Mouse (Mus musculus) kidney, adult 8-10 months (tissue): ENCODE results near the gene Mgat4d.
"Not testable (repeated sequence)": the region's sequence is repeated elsewhere in the genome, so short reads cannot be mapped to it uniquely, and the experiment has no call there.

Experiments used
- DNase-seq, 2 experiments: peaks; one replicate each; pipeline ENCODE4 v3.0.0; 2022

Gene Mgat4d

DNA sequence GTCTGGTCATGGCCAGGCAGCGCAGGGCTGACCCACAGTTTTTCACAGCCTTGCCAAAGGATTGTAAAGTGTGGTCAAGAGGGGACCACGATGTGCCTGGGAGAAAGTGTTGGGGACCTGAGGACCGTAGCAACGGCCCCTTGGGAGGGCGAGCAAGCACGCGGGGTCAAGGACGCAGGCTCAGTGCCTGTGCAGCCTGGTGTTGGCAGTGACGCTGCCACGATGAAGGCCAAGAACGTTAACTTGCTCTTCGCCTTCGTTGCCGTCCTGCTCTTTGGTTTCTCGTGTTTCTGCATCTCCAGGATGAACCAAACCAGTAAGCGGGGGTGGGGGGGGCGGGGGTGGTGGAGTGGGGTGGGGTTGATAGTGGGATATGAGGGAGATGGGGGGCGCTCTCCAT, at the start of gene Mgat4d:
Gene Mgat4d (plus strand): TSS at position 209 of the 400 bp plus-strand sequence.
- no peak for DNase-seq

DNA sequence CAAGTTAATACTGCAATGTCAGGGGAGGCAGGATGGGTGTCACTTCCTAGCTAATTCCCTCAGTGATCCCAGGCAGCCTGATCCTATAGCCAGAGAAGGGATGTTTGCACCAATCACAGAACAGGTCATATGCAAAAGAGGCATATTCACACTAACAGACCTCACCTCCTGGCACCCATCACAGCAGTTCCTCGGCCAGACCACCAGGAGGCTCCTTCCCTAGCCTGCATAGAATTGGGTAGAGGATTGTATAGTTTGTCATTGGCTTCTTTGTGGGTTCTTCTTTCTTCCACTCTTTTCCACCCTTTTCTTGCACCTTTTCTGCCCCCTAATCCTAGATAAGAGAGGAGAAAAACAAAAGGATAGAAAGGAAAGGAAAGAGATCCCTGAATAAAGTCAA, 48.1 kb upstream of the Mgat4d start:
- DNase-seq: peak in 1 of 2 experiments; percentile 9

DNA sequence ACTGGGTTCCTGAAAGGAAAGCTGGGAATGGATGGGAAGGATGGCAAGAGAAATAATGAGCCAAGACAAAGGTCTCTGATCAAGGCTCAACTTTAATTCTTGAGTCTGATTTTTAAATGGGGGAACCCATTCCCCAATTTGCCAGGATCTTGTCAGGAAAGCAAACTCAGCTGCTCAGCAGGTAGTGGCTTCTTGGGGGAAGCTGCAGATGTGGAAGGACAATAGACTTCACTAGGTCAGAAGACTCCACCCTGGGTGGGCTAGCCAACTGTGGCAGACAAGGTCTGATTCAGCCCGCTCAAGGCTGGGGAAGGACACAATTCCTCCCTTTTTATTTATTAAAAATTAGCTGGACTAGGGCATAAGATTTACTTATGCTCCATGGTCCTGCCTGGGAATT, 43.3 kb upstream of the Mgat4d start:
- DNase-seq: no peak

GRCm38 (mm10) chr8:83309836-83310235, 38.4 kb upstream of the Mgat4d start:
- DNase-seq: no peak

DNA sequence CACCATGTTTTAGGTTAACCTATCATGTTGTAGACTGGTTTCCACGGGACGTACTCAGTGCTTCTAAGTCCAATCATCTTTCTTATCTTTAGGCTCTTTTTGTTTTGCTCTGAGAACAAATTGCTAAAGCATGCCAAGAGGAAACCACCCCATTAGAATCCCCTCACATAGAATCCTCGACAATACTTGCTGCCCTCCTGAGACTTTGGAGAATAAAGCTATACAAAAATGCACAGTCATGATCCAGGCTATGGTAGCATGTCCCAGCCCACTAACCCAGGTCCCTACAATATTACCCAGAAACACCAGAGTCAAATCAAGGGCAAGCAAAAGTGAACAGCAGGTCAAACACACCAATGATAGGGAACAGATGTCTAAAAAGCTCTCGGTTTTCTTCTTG, 33.2 kb upstream of the Mgat4d start:
- not testable (repeated sequence) for DNase-seq

GRCm38 (mm10) chr8:83315691-83316090, 32.6 kb upstream of the Mgat4d start:
- no peak for DNase-seq

- DNase-seq: no peak
Measured at GRCm38 (mm10) chr8:83320543-83320942, 27.7 kb upstream of the Mgat4d start.

DNA sequence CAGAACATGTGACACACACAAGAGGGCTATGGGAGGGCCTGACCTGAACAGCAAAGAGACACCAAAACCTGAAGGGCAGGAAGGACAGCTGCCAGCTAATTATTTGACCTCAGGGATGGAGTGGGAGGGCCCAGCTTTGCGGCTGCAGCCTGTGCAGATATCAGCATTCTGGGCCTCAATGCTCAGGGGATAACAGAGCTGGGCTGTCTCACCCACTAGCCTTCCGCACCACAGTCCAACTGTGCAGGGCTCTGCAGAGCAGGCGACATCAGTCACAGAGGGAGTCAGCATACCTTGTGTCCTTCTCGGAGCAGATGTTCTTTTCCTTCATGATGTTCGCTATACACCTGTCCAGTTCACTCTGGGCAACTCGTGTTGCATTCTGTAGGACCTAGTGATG, 25.9 kb upstream of the Mgat4d start:
- DNase-seq: no peak

DNA sequence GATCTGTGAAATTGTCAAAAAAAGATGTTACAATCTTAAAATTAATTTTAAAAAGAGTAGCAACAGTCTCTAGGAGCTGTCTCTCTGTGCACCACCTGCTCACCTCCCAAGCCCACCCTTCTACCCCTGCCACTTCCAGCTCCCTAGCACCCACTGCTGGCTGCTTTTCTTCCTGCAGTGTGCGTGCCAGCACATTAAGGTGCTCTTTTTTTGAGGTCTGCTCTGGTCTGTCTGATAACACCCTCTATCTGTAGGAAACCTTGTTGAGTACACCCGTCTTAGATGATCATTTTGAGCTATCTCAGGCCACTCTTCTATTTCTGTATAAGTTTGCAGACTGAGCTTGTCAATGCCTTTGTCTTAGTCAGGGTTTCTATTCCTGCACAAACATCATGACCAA, 25.2 kb upstream of the Mgat4d start:
- DNase-seq: no peak

- no peak for DNase-seq
Measured at GRCm38 (mm10) chr8:83327889-83328288, 20.4 kb upstream of the Mgat4d start.

DNA sequence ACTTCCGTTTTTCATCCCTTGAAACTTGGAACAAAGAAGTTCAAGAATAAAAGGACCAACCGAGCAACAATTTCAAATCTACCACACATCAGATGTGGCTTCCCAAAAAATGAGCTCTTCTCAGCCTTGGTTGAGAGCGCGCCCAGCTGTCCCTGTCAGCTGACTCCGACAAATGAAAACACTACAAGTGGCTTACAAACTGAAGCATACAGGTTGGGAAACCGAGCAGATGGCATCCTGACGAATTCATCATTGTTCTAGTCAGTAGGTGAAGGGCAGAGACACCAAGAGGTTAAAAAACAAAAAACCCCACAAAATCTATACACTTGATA, 16.7 kb upstream of the Mgat4d start:
- DNase-seq: peak in 1 of 2 experiments; percentile 5

- peak; percentile 97 to 98 for DNase-seq
Measured at GRCm38 (mm10) chr8:83331899-83332697, 16.2 kb upstream of the Mgat4d start, which contains the start of gene Elmod2. Elmod2 (minus strand) TSS chr8:83332486.

DNA sequence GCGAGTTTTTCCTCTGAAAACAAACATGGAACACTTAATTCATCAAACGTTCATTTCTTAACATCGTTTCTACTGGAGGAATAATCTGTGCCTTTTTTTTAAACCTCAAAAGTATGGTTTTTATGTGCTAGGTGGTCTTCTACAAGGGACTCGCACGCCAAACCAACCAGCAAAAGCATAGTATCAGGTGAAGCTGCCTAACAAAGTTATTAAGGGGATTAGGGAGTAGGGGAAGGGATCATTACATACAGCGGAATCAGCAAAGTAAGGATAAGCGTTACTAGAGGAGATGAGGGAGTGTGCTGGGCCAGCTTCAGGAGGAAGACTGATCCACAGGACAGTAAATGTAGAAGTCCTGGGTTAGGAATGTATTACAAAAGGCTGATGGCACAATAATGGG, 15.4 kb upstream of the Mgat4d start:
- no peak for DNase-seq

DNA sequence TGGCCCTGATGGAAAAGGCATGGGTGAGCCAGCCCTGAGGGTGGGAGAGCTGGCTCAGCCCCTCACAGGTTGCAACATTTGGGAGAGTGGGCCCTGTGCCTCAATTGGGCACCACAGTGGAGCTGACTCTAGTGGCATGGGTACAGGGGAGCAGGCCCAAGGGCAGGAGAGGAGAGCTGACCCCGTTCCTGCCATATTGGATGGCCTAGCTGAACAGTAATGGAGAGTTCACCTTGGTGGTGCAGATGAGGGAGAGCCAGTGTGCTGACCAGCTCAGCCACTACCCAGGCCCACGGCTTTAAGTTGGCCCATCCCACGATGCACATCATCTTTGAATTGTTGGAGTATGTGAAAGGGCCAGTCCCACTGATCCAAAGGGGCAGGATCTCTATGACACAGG, 6.2 kb upstream of the Mgat4d start:
- no peak for DNase-seq

- no peak for DNase-seq
Measured at GRCm38 (mm10) chr8:83342693-83343092, 5.6 kb upstream of the Mgat4d start.

DNA sequence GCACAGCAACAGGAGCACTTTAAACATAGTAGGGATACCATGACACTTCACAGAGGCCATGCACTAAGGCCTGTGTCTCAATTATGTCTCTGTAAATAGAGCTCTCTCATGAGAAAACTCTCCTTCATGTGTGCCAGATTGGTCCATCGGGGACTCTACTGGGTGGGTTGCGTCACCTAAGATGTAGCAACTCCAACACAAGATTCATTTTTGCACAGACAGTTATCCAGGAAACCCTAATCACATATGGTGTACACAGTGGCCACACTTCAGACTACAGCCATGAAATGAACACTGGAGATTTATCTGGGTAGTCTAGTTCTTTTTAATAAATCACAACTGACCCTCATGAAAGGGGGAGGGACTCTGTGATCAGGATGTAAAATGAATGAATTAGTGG, 3.0 kb downstream of the Mgat4d start:
- no peak for DNase-seq

- no peak for DNase-seq
Measured at GRCm38 (mm10) chr8:83363156-83363769, 15.0 kb downstream of the Mgat4d start.

- no peak for DNase-seq
Measured at GRCm38 (mm10) chr8:83377231-83377630, 29.0 kb downstream of the Mgat4d start.

DNA sequence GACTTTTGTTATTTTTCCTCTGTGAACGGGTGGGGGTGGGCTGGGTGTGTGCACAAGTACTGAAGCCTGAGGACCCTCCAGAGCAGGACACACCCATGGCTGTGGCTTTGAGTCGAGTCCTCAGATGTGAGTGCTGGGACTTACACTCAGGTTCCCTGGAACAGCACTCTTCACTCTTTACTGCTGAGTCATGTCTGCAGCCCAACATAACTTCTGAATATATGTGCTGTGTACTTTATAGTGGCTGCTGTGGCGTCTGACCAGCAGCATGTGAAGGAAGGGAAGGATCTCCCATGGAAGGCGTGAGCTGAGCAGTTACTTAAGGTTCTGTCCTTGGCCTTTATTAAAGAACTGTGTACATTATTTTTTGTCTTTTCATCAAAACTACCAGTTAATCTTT, 31.9 kb downstream of the Mgat4d start:
- no peak for DNase-seq

DNA sequence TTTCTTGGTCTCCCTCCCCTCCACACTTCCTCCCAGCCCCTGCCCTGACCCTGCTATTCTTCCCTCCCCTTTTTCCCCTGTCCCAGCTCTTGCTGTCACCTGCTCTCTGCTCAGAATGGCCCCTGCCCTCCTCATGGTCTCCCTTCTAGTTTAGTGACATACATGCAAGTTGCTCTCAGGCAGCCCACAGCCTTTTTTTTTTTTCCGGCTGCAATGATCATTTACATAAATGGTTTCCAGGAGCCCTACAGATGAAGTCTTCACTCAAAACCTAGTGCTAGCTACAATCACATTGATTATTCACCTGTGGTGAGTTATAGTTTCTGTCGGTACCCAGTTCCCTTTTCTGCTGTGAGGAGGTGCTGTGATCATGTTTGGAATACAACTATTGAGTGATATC, 32.7 kb downstream of the Mgat4d start:
- DNase-seq: no peak

- DNase-seq: no peak
Measured at GRCm38 (mm10) chr8:83382850-83383249, 34.6 kb downstream of the Mgat4d start.

GRCm38 (mm10) chr8:83389316-83390005, 41.2 kb downstream of the Mgat4d start, which contains the start of gene Clgn:
Clgn (plus strand) TSS chr8:83389867.
- peak in 1 of 2 experiments; percentile 6 for DNase-seq

GRCm38 (mm10) chr8:83390006-83390701, 41.9 kb downstream of the Mgat4d start:
- no peak for DNase-seq
